Mouse (Mus musculus): ENCODE data around the gene Slc7a6os. TPM values are rescaled to one million over a fixed set of nuclear protein-coding genes. Genes with fewer than 3 reads are reported as not detected.

Gene Slc7a6os
- polyA plus RNA-seq, 1 experiment from 2014 or later, result 37.2 TPM

Other genes starting within 250 kb of the Slc7a6os start
- 19.5 TPM in 2 replicates for gene Slc12a4, start 244.8 kb downstream of the Slc7a6os start, polyA plus RNA-seq (2016; fragmentation: Nextera tagmentation; extraction: Ambion mirVana)
- not detected in 2 replicates for gene Dpep3, start 231.5 kb downstream of the Slc7a6os start, polyA plus RNA-seq (2016; fragmentation: Nextera tagmentation; extraction: Ambion mirVana)
- gene Dus2, start 219.6 kb downstream of the Slc7a6os start, polyA plus RNA-seq (2016; fragmentation: Nextera tagmentation; extraction: Ambion mirVana), result 16.3 and 20.7 TPM in 2 replicates
- not detected in 2 replicates for gene Dpep2nb, start 205.0 kb downstream of the Slc7a6os start, polyA plus RNA-seq (2016; fragmentation: Nextera tagmentation; extraction: Ambion mirVana)
- gene Ddx28, start 199.1 kb downstream of the Slc7a6os start, polyA plus RNA-seq (2016; fragmentation: Nextera tagmentation; extraction: Ambion mirVana), result 18.4 and 19.9 TPM in 2 replicates
- 5.7 and 6.7 TPM in 2 replicates for gene Nfatc3, start 152.1 kb downstream of the Slc7a6os start, polyA plus RNA-seq (2016; fragmentation: Nextera tagmentation; extraction: Ambion mirVana)
- gene Esrp2, start 74.0 kb downstream of the Slc7a6os start, polyA plus RNA-seq (2016; fragmentation: Nextera tagmentation; extraction: Ambion mirVana), result 2.6 and 2.9 TPM in 2 replicates
- 18.2 and 20.1 TPM in 2 replicates for gene Pla2g15, start 60.5 kb downstream of the Slc7a6os start, polyA plus RNA-seq (2016; fragmentation: Nextera tagmentation; extraction: Ambion mirVana)
- gene Slc7a6, start 42.1 kb downstream of the Slc7a6os start, polyA plus RNA-seq (2016; fragmentation: Nextera tagmentation; extraction: Ambion mirVana), result 55.8 and 60.8 TPM in 2 replicates
- 50.9 and 53.0 TPM in 2 replicates for gene Prmt7, start within 50 bp of the Slc7a6os start, polyA plus RNA-seq (2016; fragmentation: Nextera tagmentation; extraction: Ambion mirVana)
- gene Smpd3, start 127.1 kb upstream of the Slc7a6os start, polyA plus RNA-seq (2016; fragmentation: Nextera tagmentation; extraction: Ambion mirVana), result 29.2 and 31.2 TPM in 2 replicates
- gene Zfp90, start 204.4 kb upstream of the Slc7a6os start, polyA plus RNA-seq (2016; fragmentation: Nextera tagmentation; extraction: Ambion mirVana), result 36.0 and 37.3 TPM in 2 replicates